Mouse (Mus musculus) kidney, postnatal 36 days (tissue): ENCODE data around the gene Gjd3.
"Not testable (repeated sequence)": the region's sequence is repeated elsewhere in the genome, so short reads cannot be mapped to it uniquely, and the experiment has no call there.

Experiments
- DNase-seq, 2 experiments: peaks; one replicate each; pipeline ENCODE4 v3.0.0; 2021 to 2022; ENCODE audit warnings: mixed read lengths in 2 of 2

Gene Gjd3

DNA sequence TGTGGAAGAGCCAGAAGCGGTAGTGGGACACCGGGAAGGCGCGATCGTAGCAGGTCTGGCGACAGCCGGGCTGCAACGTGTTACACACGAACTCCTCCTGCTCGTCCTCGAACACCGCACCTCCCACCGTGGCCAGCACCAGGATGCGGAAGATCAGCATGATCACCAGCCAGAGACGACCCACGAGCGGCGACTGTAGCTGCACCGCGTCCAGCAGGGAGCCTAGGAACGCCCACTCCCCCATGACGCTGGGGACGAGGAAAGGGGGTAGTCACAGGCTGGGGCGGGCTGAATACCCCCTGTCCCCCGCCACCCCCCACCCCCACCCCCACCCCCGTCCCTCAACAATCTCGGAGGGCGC is at the start of gene Gjd3:
Gene Gjd3 (minus strand): TSS at position 244 of the 361 bp plus-strand sequence.
- DNase-seq: no peak

DNA sequence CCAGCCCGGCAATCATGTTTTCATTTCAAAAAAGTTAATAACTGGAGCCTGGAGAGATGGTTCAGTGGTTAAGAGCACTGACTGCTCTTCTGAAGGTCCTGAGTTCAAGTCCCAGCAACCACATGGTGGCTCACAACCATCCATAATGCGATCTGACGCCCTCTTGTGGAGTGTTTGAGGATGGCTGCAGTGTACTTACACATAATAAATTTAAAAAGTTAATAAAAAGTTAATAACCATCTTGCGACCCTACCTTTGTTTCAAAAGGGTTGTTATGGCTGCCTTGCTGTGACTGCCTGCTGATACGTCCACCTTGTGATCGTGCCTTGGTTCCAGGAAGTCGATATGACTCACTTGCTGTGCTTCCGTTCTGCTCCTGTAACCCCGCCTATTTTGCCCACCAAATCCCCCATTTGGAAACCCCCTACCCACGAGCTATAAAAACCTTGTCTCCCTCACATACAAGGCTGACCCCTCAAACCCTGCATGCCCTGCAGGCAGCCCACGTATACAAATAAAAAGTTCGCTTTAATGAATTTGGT is 44.2 kb upstream of the Gjd3 start:
- DNase-seq: no peak

DNA sequence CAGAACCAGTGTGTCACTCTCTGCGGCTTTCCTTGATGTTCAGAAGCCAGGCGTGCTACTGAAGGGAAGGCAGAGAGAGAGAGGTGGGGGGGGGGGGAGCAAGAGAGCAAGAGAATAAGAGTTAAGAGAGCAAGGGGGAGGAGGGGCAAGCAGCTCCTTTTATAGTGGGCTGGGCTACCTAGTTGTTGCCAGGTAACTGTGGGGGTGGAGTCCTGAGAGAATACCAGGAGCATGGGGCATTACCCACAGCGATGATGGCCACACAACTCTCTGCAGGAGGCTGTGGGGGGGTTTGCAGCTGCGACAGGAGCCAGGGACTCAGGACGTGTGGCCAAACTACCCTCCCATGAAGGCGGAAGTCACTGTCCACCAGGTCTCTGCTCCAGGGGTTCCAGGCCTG is 43.1 kb upstream of the Gjd3 start:
- DNase-seq: no peak

DNA sequence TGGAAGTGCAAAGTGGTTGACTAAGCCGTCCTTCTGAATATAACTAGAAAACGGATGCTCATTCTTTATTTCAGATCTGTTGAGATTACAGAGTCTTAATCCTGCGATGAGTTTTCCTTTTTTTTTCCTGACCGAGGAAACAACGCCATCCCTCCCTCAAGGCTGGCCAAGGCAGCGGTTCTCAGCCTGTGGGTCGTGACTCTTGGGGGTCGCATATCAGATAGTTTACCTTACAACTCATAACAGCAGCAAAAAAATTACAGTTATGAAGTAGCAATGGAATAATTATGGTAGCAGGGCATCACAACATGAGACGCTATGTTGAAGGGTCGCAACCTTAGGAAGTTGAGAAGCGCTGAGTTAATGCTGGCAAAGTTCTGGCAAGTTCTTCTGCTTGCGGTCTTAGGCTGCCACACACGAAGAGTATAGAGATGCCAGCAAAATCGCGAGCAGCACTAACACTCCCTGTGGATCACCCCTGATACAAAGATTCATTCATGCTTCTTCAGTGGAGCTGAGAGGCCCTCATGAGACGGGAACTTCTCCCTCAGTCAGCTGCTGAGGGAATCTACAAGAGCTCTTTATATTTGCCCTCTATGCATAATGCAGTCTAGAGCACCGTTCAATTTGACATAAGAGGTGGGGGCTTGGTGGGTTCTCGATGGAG is 41.8 kb upstream of the Gjd3 start:
- no peak for DNase-seq

DNA sequence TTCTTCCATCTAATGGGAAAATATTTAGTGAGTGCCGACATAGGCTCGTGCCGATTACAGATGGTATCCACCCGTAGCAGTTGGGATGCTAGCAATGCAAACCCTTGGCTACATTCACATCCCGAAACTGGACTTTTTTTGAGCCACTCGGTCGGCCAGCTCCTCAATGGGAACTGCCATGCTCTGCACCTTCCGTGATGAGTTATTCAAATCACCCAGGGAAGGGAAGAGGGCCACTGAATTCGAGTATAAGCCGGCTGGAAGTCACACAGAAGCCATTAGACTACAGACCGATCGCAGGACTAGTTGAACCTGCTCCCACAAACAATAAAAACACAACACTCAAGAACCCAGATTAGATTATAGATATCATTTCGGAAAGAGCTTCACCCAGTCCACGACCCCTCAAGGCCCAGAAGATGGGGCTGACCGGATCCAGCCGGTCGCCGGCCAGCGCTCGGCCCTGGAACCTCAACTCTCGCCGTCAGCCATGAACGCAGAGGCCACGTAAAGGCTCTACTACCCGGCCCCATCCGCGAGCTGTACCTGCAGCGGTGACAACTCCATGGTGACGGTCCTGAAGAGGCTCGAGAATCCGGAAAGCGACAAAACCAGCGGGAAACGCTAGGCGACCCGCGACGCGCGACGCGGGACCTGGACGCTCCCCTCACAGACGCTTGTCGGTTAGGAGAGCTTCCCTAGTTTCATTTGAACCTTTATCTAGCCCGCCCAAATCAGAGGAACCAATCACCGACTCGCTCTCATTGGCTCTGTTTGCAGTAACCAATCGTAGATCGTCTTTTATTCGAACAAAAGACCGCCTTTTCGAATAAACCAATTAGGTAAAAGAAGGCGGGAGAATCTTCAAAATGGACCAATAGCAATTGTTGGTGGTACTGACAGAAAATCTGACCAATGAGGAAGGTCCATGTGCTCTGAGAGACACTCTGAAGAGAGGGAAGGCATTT is 41.0 kb upstream of the Gjd3 start, which contains the start of gene Top2a:
Gene Top2a (minus strand): TSS at position 690 of the 968 bp plus-strand sequence.
- peak; percentile 85 to 96 for DNase-seq

DNA sequence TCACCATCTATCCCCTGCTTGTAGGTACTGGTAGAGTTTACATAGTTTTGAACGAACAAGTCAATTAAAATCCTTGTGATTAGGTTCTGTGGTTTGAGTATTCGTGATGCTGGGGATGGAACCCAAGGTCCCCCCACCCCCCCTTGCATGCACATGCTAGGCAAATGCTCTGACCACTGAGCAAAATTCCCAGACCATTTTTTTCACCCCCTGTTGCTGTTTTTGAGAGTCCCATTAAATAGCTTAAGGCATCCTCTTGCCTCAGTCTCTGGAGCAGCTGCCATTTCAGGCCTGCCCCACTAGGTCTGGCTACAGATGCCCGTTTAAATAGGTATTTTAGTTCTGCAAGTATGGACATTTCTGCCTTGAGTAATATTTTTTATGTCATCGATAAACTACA is 40.3 kb upstream of the Gjd3 start:
- no peak for DNase-seq

DNA sequence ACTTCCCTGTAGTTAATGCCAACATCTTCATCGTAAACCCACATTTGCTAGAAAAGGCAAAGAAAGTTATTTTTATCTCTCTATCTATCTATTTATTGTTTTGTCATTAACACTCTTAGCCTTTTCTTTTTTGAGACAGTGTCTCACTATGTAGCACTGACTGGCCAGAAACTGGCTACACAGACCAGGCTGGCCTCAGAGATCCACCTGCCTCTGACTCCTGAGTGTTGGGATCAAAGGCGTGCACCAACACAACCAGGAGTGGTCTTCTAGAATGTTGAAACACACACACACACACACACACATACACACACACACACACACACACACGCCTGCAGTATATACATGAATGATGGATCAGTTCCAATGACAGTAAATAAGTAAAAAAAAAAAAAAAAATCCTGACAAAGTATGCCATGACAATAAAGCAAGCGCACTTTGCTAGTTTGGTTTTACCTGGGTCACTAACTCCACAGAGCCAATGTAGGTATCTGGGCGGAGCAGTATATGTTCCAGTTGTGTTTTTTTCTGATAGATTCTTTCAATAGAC is 39.6 kb upstream of the Gjd3 start:
- DNase-seq: no peak

DNA sequence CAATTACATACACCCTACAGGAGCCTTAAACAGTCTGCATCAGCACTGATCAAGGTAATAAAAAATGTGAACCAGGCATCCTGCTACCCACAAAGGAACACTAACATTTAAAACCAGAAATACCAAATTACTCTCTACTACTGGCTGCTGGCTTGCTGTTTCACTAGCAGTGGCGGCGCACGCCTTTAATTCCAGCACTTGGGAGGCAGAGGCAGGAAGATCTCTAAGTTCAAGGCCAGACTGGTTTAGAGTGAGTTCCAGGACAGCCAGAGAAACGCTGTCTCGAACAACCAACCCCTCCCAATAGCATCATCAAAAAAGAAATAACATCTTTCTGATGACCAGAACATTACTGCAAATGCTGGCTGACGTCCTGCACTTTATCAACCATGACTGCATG is 37.0 kb upstream of the Gjd3 start:
- no peak for DNase-seq

DNA sequence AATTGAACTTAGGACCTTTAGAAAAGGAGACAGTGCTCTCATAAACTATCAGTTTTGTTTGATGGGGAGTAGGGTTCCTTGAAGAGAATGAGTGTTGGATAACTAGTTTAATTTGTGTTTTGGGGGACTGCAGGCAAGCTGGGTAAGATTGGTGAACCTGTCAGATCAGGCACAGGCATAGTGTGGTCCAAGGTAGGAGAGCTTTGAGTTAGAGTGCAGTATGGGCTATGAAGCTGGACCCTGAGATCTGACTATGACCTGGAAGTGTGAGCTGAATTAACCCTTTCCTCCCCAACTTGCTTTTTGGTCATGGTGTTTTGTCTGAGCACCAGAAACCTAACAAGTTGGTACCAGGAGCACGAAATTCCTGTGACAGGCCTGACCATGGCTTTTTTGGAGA is 31.0 kb upstream of the Gjd3 start:
- DNase-seq: no peak

DNA sequence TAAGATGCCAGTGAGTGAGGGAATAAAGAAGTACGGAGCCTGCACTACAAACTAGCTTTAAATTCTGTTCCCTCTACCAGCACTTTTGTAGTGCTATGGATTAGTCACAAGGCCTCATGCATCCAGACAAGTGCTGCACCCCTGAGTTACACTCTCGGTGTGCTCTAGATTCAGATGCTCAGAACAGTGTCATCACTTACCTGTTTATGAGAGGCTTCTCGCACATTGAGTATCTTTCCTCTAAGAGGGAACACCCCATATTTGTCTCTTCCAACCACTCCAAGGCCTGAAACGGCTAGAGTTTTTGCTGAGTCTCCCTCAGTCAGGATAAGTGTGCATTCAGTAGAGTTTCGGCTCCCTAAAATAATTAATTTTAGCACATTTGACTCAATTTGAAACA is 27.9 kb upstream of the Gjd3 start:
- no peak for DNase-seq

DNA sequence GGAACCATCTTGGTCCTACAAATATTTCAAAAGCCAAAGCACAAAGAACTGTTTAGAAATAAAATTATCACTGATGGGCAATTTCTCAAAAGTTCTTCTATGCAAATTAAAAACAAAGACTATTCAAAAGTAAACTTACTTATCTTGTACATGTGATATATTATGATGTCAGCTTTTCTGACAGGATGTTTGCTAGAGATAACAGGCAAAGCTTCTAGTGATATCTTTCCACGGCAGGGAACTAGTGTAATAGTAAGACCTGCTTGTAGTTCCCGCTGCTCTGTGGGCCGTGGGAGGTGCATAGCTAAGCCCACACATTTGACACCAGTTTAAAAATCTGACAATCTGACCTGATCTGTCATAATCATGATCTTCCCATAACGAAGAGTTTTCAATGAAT is 27.3 kb upstream of the Gjd3 start:
- no peak for DNase-seq

DNA sequence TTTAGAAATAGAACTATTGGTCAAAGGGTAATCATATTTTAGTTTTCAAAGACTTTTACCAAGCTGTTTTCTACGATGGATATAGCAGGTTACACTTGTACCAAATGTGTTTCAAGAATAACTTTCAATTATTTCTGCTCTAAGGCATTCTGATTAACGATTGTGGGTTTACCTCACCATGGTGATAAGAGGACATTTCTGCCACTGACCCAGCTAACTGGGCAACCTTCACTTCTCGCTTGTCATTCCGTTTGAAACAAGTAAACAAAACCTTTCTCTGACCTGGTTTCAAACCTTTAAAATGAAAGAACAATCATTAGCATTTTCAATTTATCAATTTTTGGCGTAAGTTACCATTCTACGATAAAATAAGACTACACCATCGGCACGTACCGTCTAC is 24.0 kb upstream of the Gjd3 start:
- no peak for DNase-seq

DNA sequence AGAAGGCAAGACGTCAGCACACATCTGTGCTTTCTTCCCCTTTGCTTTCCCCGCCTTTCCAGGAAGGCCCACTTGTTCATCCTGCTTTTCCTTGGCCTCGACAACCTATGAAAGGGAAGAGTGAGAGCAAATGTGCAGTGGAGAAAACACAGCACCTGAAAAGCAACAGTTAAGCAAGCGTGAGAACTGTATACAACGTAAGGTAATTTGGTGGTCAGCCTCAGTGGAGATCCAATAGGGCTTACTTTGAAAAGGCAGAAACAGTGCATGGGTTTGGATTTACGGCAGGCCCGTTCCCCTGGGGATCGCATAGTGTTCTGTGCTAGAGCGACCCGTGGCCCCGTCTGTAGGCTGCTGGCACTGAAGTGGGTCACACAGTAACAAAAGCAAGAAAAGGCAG is 16.4 kb upstream of the Gjd3 start:
- DNase-seq: no peak

DNA sequence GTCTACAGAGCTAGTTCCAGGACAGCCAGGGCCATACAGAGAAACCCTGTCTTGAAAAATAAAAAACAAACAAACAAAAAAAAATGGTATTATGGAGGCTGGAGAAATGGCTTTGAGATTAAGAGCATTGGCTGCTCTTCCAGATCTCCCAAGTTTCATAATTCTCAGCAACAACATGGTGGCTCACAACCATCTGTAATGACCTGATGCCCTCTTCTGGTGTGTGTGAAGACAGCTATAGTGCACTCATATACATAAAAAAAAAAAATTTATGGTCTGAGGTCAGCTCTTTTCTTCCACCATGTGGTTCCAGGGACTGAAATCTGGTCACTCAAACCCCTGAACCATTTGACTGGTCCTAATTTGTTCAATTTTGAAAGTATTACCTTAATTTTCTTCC is 16.0 kb upstream of the Gjd3 start:
- DNase-seq: no peak

DNA sequence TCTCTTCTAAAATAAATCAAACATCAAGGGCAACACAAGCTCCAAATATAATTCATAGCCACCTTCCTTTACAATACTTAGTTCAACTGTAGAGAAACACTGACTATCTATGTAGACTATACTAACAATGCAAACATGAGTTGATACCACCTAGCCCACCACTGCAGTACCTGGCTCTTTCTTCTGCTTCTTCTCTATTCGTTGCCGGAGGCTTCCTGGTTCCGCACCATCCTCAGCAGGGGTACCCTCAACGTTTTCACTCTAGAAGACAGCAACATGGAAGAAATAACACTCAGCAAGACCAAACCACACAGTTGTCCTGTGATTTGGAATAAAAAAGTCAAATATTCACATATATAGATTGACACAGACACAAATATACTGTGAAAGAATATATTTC is 14.8 kb upstream of the Gjd3 start:
- DNase-seq: no peak

DNA sequence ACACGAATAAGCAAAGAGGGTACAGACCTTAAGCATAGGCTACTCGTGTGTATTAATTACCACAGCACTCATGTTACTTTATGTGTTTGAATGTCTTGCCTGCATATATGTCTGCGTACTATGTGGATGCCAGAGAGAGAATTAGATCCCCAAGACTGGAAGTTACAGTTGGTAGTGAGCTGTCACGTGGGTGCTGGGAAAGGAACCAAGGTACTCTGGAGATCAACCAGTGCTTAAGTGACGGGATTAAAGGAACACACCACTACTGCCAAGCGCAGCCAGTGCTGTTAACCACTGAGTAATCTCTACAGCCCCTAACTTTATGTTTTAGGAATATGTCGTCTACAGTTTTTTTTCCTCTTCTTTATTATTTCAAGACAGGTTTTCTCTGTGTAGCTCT is 13.2 kb upstream of the Gjd3 start:
- DNase-seq: no peak

DNA sequence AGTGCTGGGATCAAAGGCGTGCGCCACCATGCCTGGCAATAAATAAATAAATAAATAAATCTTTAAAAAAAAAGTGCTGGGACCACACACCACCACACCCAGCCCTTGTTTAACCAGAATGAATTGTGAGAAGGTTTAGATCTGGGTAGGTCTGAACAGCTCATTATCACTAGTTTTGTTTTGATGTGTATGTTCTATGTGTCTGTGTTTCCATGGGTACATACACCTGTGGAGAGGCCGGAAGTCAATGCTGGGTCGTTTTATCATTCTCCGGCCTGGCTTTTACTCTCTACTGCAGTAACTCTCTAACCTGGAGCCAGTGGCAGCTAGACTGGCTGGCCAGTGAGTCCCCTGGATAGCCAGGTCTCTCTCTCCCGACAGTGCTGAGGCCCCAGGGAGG is 8.1 kb upstream of the Gjd3 start:
- DNase-seq: no peak

DNA sequence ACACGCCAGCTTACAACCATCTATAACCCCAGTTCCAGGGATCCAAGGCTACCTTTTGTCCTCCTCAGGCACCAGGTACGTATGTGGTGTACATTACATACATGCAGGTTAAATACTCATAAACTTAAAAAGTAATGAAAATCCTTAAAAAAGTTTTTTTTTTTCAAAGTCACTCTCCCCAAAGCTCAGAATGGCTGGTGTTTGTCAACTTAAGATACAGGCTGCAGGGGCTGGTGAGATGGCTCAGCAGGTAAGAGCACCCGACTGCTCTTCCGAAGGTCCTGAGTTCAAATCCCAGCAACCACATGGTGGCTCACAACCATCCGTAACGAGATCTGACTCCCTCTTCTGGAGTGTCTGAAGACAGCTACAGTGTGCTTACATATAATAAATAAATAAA is 5.4 kb upstream of the Gjd3 start:
- not testable (repeated sequence) for DNase-seq

DNA sequence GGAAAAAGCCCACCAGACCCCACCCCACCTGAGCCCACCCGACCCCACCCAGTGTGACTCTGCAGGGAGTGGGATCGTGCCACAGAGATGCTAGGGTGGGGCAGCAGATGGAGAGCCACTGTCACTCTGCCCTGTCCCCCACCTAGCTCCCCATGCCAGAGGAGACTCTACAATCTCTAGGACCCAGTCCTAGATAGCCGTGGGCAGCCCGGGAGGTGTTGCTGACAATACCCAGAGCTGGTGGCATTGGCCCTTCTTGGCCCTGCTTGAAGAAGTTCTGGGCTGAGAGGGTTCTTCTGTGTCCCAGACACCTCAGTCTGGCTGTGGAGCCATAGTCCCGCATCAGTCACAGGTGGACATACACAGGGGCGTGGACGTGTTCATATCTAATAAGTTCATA is 2.7 kb upstream of the Gjd3 start:
- no peak for DNase-seq

DNA sequence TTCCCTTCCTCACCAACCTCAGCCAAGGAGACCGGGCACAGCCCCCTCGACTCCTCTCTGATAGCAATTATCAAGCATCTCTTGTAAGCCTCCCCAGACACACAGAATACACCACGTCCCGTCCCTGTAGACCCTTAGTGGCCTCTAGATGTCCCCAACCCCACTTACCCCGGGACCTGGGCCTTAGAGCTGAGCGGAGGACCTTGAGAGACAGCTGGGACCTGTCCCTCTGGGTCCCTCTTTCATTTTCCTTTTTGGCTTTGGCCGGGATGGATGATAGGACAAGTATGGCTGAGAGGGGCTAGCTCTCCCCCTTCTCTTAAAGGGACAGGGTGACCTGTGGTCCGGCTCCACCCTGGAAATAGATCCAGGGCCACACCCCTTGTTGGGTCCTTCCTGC is 735 bp upstream of the Gjd3 start:
- no peak for DNase-seq

DNA sequence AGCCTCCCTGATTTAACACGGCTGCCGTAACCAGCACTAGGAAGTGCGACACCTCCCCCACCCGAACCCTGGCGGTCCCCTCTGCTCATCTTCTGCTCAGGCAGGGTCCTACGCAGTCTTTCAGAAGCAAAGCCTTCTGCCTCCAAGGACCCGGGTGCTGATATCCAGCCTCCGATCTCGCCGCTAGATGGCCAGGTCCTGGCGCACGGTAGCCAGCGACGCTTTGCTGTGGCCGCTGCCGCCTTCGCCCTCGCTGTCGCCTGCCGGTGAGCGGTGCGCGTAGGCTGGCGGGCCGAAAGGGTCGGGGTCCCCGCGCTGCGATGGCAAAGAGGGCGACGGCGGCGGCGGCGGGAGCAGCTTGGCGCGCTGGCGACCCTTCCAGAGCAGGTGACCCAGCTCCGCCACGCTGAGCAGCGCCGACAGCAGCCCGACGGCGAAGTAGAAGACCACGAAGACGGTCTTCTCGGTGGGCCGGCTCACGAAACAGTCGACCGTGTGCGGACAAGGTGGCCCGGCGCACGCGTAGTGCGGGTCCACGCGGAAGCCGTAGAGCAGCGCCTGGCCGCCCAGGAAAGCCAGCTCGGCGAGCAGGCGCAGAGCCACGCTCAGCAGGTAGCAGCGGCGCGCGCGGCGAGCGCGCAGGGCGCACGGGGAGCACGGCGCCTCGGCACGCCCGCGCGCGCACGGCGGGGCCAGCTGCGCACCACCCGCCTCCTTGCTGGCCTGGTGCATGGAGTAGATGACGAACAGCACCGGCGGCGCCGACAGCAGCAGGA is 631 bp downstream of the Gjd3 start:
- DNase-seq: peak; percentile 51 to 86

DNA sequence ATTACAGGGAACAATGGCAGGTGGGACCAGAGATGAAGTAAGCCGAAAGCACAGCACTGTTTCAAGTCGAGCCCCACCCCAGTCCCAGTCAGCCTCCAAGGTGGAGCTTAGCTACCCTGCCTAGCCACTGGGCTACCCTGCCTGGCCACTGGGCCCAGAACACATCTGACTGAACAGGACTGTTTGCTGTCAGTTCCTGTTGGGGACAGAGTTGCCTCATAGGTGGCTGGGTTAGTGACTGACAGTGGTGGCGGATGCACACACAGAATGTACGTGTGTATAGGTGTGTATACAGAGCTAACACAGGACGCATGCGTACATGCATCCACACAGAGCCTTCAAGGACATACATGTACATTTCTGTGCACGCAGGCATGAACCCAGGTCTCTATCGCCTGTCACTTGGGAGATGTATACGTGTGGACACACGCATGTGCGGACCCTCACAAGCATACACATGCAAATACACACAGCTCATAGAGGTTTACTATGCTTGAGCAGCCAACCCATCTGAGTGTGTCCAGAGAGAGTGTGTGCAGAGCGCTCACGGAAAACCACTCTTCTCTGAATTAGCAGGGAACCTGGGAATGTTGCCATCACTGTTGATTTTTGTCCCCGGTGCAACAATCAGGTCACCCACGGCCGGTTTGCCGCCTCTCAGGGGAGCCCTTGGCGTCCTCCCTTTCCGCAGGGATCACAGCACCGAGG is 1.4 kb downstream of the Gjd3 start:
- DNase-seq: peak in 1 of 2 experiments; percentile 75
